Mouse (Mus musculus) megakaryocyte-erythroid progenitor cell, adult 5 weeks (primary cell): ENCODE measurements around the gene Gm29666. TPM values are rescaled to one million over a fixed set of nuclear protein-coding genes. Genes with fewer than 3 reads are reported as not detected.

Experiments
- polyA plus RNA-seq: library from polyadenylated mRNA; stranded (reverse); fragments of >175 nt; gene quantifications from 2 replicates; pipeline ENCODE4 v1.2.3, GENCODE M21; 2012

Gene Gm29666
- polyA plus RNA-seq = 0.02 and 0.03 TPM in 2 replicates

GRCm38 (mm10) chr15:84919938-84920337 lies at the start of gene Gm29666:
Gene Gm29666 (minus strand): TSS chr15:84920038.

GRCm38 (mm10) chr15:84922884-84923507 lies 3.2 kb upstream of the Gm29666 start, which contains the start of gene Nup50:
Gene Nup50 (plus strand): TSS chr15:84923411.

Other genes with a start within 250 kb of the Gm29666 start
- gene Arhgap8, start 200.0 kb downstream of the Gm29666 start, polyA plus RNA-seq = 0.14 TPM in 1 of 2 replicates, not detected in the other
- gene Phf21b, start 64.0 kb downstream of the Gm29666 start, polyA plus RNA-seq = 1.9 and 3.3 TPM in 2 replicates
- 18.2 and 19.1 TPM in 2 replicates for gene Nup50, start 3.4 kb upstream of the Gm29666 start, polyA plus RNA-seq
- 41.5 and 46.0 TPM in 2 replicates for gene 5031439G07Rik, start 68.5 kb upstream of the Gm29666 start, polyA plus RNA-seq
- gene Upk3a, start 97.1 kb upstream of the Gm29666 start, polyA plus RNA-seq = not detected in 2 replicates
- gene Fam118a, start 108.9 kb upstream of the Gm29666 start, polyA plus RNA-seq = 4.5 and 5.6 TPM in 2 replicates
- 0.01 TPM in 1 of 2 replicates, not detected in the other for gene Smc1b, start 211.9 kb upstream of the Gm29666 start, polyA plus RNA-seq
- not detected in 2 replicates for gene Ribc2, start 212.0 kb upstream of the Gm29666 start, polyA plus RNA-seq